Mouse (Mus musculus) kidney, embryonic 15.5 days (tissue): ENCODE data around the gene B3galnt1. TPM values are rescaled to one million over a fixed set of nuclear protein-coding genes. Genes with fewer than 3 reads are reported as not detected.

Experiments used
- ATAC-seq: fragments of 200-750 bp; cut with Nextera tagmentation; replicated peaks from 2 replicates; pipeline ENCODE4 v1.8.0; 2017; ENCODE audit warnings: moderate TSS enrichment; ENCODE audit not compliant: low FRiP score
- H3K27ac ChIP-seq: fragments of 300-500 bp; sonication (generic); 2 replicates; pipeline ENCODE4 v1.5.1; 2015; ENCODE audit warnings: mild to moderate bottlenecking, inconsistent platforms
- H3K27me3 ChIP-seq: fragments of 300-500 bp; sonication (generic); 2 replicates; pipeline ENCODE4 v1.6.1; 2015; ENCODE audit warnings: inconsistent platforms
- H3K36me3 ChIP-seq: fragments of 300-500 bp; sonication (generic); 2 replicates; pipeline ENCODE4 v1.6.1; 2015; ENCODE audit warnings: inconsistent platforms
- H3K4me1 ChIP-seq: fragments of 300-500 bp; sonication (generic); 2 replicates; pipeline ENCODE4 v1.6.1; 2015; ENCODE audit warnings: inconsistent platforms
- H3K4me2 ChIP-seq: fragments of 300-500 bp; sonication (generic); 2 replicates; pipeline ENCODE4 v1.6.1; 2015; ENCODE audit warnings: moderate library complexity, mild to moderate bottlenecking, inconsistent platforms
- H3K4me3 ChIP-seq: fragments of 300-500 bp; sonication (generic); replicated peaks from 2 replicates; pipeline ENCODE4 v1.5.1; 2015; ENCODE audit warnings: mild to moderate bottlenecking, inconsistent platforms
- H3K9ac ChIP-seq: fragments of 300-500 bp; sonication (generic); 2 replicates; pipeline ENCODE4 v1.6.1; 2015; ENCODE audit warnings: mild to moderate bottlenecking, inconsistent platforms
- H3K9me3 ChIP-seq: fragments of 300-500 bp; sonication (generic); replicated peaks from 2 replicates; pipeline ENCODE4 v1.6.1; 2016; ENCODE audit warnings: inconsistent platforms
- WGBS: fragments of 180-500 bp; shearing (Covaris S2); methylation state at CpG from one replicate; pipeline ENCODE4 v1.1.7; 2015; ENCODE audit warnings: mixed read lengths; 5-methylcytosine and 5-hydroxymethylcytosine counted together
- polyA plus RNA-seq: library from polyadenylated mRNA; unstranded; fragments of >200 nt; fragmentation: Nextera tagmentation; extraction: Ambion mirVana; gene quantifications from 2 replicates; pipeline ENCODE4 v1.2.1, GENCODE M21; 2015

B3galnt1 gene
- polyA plus RNA-seq, 1 experiment from 2014 or later = 34.0 TPM

DNA sequence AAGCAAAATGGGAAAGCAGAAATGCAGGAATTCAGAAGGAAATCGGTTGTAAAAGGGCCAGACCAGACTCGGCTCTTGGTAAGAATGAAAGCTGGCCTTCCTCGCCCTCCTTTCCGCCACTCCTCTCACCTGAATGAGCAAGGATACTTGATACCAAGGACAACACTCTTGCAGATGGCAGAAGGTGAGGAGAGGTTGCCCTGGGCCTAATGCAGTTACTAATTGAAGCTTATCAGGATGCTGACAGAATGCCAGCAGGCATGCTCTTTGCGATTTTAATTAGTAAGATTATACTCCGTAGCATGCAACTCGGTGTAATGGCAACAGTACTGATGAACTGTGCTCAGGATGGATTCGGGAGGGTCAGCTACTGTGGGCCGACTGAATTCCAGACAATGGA is 67.2 kb downstream of the B3galnt1 start:
- Histone ChIP-seq H3K4me2 (no peak overlapping the region), H3K4me3 (no peak overlapping the region), H3K27me3 (no peaks in the 10 kb centered on the region), H3K4me1 (peaks cover 11% of the 10 kb centered on the region), H3K9me3 (no peaks in the 10 kb centered on the region), H3K36me3 (no peaks in the 10 kb centered on the region), H3K9ac (no peak overlapping the region), H3K27ac (no peak overlapping the region)
- 61% methylated on average over 9 of the region's 9 CpGs for WGBS
- ATAC-seq = no peak

DNA sequence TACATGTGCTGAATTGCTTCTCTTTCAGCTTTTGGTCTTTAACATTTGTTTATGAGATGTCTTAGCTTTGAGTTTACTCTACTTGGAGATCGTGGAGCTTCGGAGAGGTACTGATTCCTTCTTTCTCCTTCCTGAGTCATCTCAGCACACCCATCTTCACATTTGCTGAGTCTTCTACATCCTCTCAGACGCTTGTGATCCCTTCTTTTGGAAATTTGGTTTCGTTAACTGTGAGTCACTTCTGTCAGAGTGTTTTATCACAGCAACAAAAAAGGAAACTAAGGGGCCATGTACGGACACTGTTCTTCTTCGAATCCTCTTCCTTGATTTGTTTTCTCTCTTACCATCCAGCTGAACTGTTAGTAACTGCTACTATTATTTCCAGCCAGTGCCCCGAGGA is 69.2 kb downstream of the B3galnt1 start:
- no peaks in the 10 kb centered on the region for H3K36me3 ChIP-seq
- 0 out of 2 replicates have a peak, but pooled peaks cover 3% of the 10 kb centered on the region for H3K4me1 ChIP-seq
- no peak overlapping the region for H3K9ac ChIP-seq
- H3K9me3 ChIP-seq = no peaks in the 10 kb centered on the region
- ATAC-seq = no peak
- H3K27ac ChIP-seq = no peak overlapping the region
- WGBS = 54% methylated on average over 7 of the region's 7 CpGs
- no peak overlapping the region for H3K4me3 ChIP-seq
- no peak overlapping the region for H3K4me2 ChIP-seq
- H3K27me3 ChIP-seq = no peaks in the 10 kb centered on the region

- Histone ChIP-seq H3K9ac (no peak overlapping the region), H3K27me3 (no peaks in the 10 kb centered on the region), H3K4me3 (no peak overlapping the region), H3K27ac (no peak overlapping the region), H3K4me1 (0 out of 2 replicates have a peak, but pooled peaks cover 3% of the 10 kb centered on the region), H3K4me2 (no peak overlapping the region), H3K36me3 (no peaks in the 10 kb centered on the region), H3K9me3 (no peaks in the 10 kb centered on the region)
- ATAC-seq = no peak
- WGBS = 93% methylated on average over 1 of the region's 1 CpGs
These were observed 71.4 kb downstream of the B3galnt1 start for GRCm38 (mm10) chr3:69527384-69527783.

GRCm38 (mm10) chr3:69525072-69525529 is 73.7 kb downstream of the B3galnt1 start:
- Histone ChIP-seq H3K4me3 (no peak overlapping the region), H3K9me3 (no peaks in the 10 kb centered on the region), H3K4me2 (no peak overlapping the region), H3K9ac (no peak overlapping the region), H3K27ac (no peak overlapping the region), H3K4me1 (0 out of 2 replicates have a peak, but pooled peaks cover 3% of the 10 kb centered on the region), H3K36me3 (no peaks in the 10 kb centered on the region), H3K27me3 (no peaks in the 10 kb centered on the region)
- WGBS = 53% methylated on average over 8 of the region's 8 CpGs
- ATAC-seq = no peak

GRCm38 (mm10) chr3:69524356-69525071 is 74.2 kb downstream of the B3galnt1 start:
- no peak overlapping the region for H3K27ac ChIP-seq
- ATAC-seq = no peak
- WGBS = 68% methylated on average over 8 of the region's 8 CpGs
- no peaks in the 10 kb centered on the region for H3K36me3 ChIP-seq
- 0 out of 2 replicates have a peak, but pooled peaks cover 3% of the 10 kb centered on the region for H3K4me1 ChIP-seq
- H3K4me2 ChIP-seq = no peak overlapping the region
- H3K4me3 ChIP-seq = no peak overlapping the region
- H3K9ac ChIP-seq = no peak overlapping the region
- H3K27me3 ChIP-seq = no peaks in the 10 kb centered on the region
- H3K9me3 ChIP-seq = no peaks in the 10 kb centered on the region

Other genes with a start within 250 kb of the B3galnt1 start
- gene Nmd3, start 123.0 kb upstream of the B3galnt1 start, polyA plus RNA-seq = 145 TPM in 2 replicates